Mouse (Mus musculus): ENCODE measurements around the gene Lrp2bp.

The Lrp2bp gene

DNA sequence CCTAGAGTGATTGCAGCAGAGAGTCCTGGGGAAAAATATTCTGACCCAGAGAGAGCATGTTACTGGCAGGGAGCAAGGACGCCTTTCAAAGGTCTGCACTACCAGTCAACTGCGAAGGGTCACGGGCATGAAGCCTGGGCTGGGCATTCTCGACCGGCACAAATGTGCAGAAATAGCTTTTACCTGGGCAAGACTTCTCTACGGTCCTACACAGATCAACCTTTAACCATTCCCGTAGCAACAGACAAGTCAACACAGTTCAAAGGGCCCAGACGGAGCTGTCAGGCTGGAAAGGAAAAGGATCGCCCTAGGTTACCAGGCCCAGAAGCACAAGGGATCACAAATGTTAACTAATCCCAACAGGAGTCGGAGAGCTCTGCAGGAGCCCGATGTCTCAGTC, 37.1 kb downstream of the Lrp2bp start:
- peak; percentile 34 for DNase-seq

DNA sequence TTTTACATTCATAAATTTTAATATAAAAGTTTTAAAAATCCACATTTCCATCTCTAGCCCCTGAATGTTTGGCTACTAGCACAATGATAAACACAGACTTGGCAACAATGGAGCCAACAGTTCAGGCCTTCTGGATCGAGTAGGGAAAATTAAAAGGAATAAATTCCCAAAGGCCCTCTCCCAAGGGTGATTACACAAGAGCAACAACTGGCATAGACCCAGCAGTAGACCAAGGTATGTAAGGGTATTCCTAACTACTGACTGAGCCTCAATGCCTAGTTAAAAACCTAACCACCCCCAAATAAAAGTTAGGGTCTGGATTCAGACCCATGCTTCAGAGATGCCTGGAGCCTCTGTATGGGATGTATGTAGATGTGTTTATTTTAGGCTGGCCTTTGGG, 40.6 kb downstream of the Lrp2bp start:
- no peak for DNase-seq

DNA sequence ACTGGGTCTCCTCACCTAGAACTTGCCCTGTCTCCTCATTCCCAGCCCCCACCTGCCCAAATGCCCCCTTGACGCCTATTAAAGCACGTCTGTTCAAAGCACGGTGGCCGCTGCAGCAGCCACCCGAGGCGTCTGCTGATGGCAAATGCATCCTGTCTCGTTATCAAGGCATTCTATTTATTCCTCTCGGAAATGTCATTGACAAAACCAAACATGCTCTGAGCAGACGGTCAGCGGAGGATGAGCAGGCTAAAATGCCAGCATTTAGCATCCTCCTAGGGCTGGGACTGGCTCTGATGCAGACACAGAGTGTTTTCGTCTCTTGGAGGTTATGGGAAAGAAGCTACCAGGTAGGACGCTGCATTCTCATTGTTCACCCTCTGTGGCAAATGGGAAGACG, 41.2 kb downstream of the Lrp2bp start:
- no peak for DNase-seq

GRCm38 (mm10) chr8:46072798-46073197, 73.7 kb downstream of the Lrp2bp start:
- no peak for DNase-seq

GRCm38 (mm10) chr8:46073540-46074140, 74.5 kb downstream of the Lrp2bp start:
- DNase-seq, result no peak

- no peak for DNase-seq
These were observed 76.1 kb downstream of the Lrp2bp start for GRCm38 (mm10) chr8:46075223-46075622.

DNA sequence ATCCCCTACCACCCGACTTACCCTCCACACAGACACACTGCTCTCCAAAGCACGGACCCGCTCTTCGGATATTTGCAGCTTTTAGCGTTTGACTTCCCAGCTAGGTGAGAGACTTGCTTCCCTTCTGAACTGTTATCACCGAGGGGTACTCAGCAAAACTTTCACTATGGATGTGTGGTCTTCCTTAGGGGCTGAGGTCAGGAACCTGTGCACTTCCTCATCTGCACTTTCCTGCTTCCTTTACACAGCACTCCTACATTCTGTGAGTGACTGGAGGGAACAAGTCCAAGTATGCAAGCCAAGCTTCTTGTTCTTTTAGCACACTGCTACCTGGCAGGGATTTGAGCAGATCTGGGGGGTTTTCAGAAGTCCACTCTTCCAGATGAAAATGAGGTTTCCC, 79.8 kb downstream of the Lrp2bp start:
- no peak for DNase-seq

All from kidney, adult 18-20 months (tissue).